Mouse (Mus musculus) brown adipose tissue, adult 24 weeks (tissue): Measurements from ENCODE around the gene Atp6v1fnb. TPM values are rescaled to one million over a fixed set of nuclear protein-coding genes. Genes with fewer than 3 reads are reported as not detected.

Source experiments
- H3K27ac ChIP-seq: fragments of 200-500 bp; replicated peaks from 2 replicates; pipeline ENCODE4 v1.5.1; 2012; ENCODE audit warnings: low read depth, mild to moderate bottlenecking, low read length
- H3K4me1 ChIP-seq: fragments of 200-500 bp; 2 replicates; pipeline ENCODE4 v1.6.1; 2012; ENCODE audit warnings: low read length, mixed read lengths; ENCODE audit not compliant: control insufficient read depth, insufficient read depth, insufficient read length
- H3K4me3 ChIP-seq: fragments of 200-500 bp; 2 replicates; pipeline ENCODE4 v1.5.1; 2012; ENCODE audit warnings: low read depth, mild to moderate bottlenecking, low read length, moderate library complexity; ENCODE audit not compliant: insufficient read depth
- polyA plus RNA-seq: library from polyadenylated mRNA; stranded (reverse); fragments of >200 nt; gene quantifications from 2 replicates; pipeline ENCODE4 v1.2.4, GENCODE M21; 2012; ENCODE audit not compliant: missing spikeins, insufficient read depth, insufficient read length

Gene Atp6v1fnb
- polyA plus RNA-seq, result not detected in 2 replicates

GRCm38 (mm10) chr6:29471137-29471536 is at the start of gene Atp6v1fnb:
TSS of gene Atp6v1fnb (plus strand) at chr6:29471437.
- H3K4me3 ChIP-seq, result no peak within 1 kb of the TSS

GRCm38 (mm10) chr6:29425118-29425517 is 46.1 kb upstream of the Atp6v1fnb start:
- H3K27ac ChIP-seq, result no peak overlapping the region
- no peaks in the 10 kb centered on the region for H3K4me1 ChIP-seq
- H3K4me3 ChIP-seq, result no peak overlapping the region

More at GRCm38 (mm10) chr6:29471137-29471536, at the start of gene Atp6v1fnb:
- no peak within 1 kb of the TSS for H3K27ac ChIP-seq
- peaks cover 3% of the 10 kb centered on the region; the same call in 1 of the 2 replicates for H3K4me1 ChIP-seq

GRCm38 (mm10) chr6:29426331-29426730 is 44.9 kb upstream of the Atp6v1fnb start:
- no peak overlapping the region for H3K27ac ChIP-seq
- no peaks in the 10 kb centered on the region for H3K4me1 ChIP-seq
- H3K4me3 ChIP-seq, result no peak overlapping the region

- Histone ChIP-seq H3K4me1 (no peaks in the 10 kb centered on the region), H3K27ac (no peak overlapping the region), H3K4me3 (no peak overlapping the region)
These were observed 43.1 kb upstream of the Atp6v1fnb start for GRCm38 (mm10) chr6:29428171-29428570.

GRCm38 (mm10) chr6:29430681-29431420 is 40.4 kb upstream of the Atp6v1fnb start:
- Histone ChIP-seq H3K27ac (no peak overlapping the region), H3K4me1 (peaks cover 3% of the 10 kb centered on the region; the same call in 1 of the 2 replicates), H3K4me3 (no peak overlapping the region)

GRCm38 (mm10) chr6:29431473-29431872 is 39.8 kb upstream of the Atp6v1fnb start:
- Histone ChIP-seq H3K4me1 (peaks cover 3% of the 10 kb centered on the region; the same call in 1 of the 2 replicates), H3K27ac (no peak overlapping the region), H3K4me3 (no peak overlapping the region)

GRCm38 (mm10) chr6:29432156-29432555 is 39.1 kb upstream of the Atp6v1fnb start:
- H3K4me3 ChIP-seq, result no peak overlapping the region
- peaks cover 3% of the 10 kb centered on the region; the same call in 1 of the 2 replicates for H3K4me1 ChIP-seq
- no peak overlapping the region for H3K27ac ChIP-seq

- Histone ChIP-seq H3K27ac (no peak overlapping the region), H3K4me3 (0 out of 2 replicates have a peak overlapping the region, but pooled peaks have one; percentile 20), H3K4me1 (peaks cover 3% of the 10 kb centered on the region; the same call in 1 of the 2 replicates)
These were observed 38.6 kb upstream of the Atp6v1fnb start for GRCm38 (mm10) chr6:29432676-29433037.

- H3K27ac ChIP-seq, result no peak within 1 kb of the TSS
- peaks cover 3% of the 10 kb centered on the region; the same call in 1 of the 2 replicates for H3K4me1 ChIP-seq
- H3K4me3 ChIP-seq, result peak within 1 kb of the TSS; percentile 52
These were observed 38.0 kb upstream of the Atp6v1fnb start, which contains the start of gene Flnc for GRCm38 (mm10) chr6:29433038-29433803. TSS of gene Flnc (plus strand) at chr6:29433256.

GRCm38 (mm10) chr6:29433804-29434795 is 37.1 kb upstream of the Atp6v1fnb start:
- peaks cover 3% of the 10 kb centered on the region; the same call in 1 of the 2 replicates for H3K4me1 ChIP-seq
- peak overlapping the region; percentile 52 for H3K4me3 ChIP-seq
- no peak overlapping the region for H3K27ac ChIP-seq

- Histone ChIP-seq H3K4me3 (peak overlapping the region; percentile 52), H3K27ac (0 out of 2 replicates have a peak overlapping the region, but pooled peaks have one; percentile 3), H3K4me1 (peaks cover 3% of the 10 kb centered on the region; the same call in 1 of the 2 replicates)
These were observed 36.1 kb upstream of the Atp6v1fnb start for GRCm38 (mm10) chr6:29434911-29435691.

- peaks cover 3% of the 10 kb centered on the region; the same call in 1 of the 2 replicates for H3K4me1 ChIP-seq
- H3K27ac ChIP-seq, result 0 out of 2 replicates have a peak overlapping the region, but pooled peaks have one; percentile 3
- 0 out of 2 replicates have a peak overlapping the region, but pooled peaks have one; percentile 14 for H3K4me3 ChIP-seq
These were observed 35.2 kb upstream of the Atp6v1fnb start for GRCm38 (mm10) chr6:29435940-29436451.

- no peak overlapping the region for H3K4me3 ChIP-seq
- no peak overlapping the region for H3K27ac ChIP-seq
These were observed 34.7 kb upstream of the Atp6v1fnb start for GRCm38 (mm10) chr6:29436461-29436934.

More at GRCm38 (mm10) chr6:29436461-29436934, 34.7 kb upstream of the Atp6v1fnb start:
- H3K4me1 ChIP-seq, result peaks cover 3% of the 10 kb centered on the region; the same call in 1 of the 2 replicates
